Mouse (Mus musculus) cerebellum, adult 2 months (tissue): ENCODE data around the gene Wnt5b.

ENCODE experiments used
- CTCF ChIP-seq: fragments of 200-500 bp; IDR thresholded peaks from 2 replicates; pipeline ENCODE4 v1.5.1; 2011; ENCODE audit warnings: low read depth, mild to moderate bottlenecking, control low read depth, low read length, moderate library complexity, borderline replicate concordance; ENCODE audit not compliant: insufficient read depth
- POLR2A ChIP-seq: fragments of 200-500 bp; IDR thresholded peaks from 2 replicates; pipeline ENCODE4 v1.6.1; 2011; ENCODE audit warnings: low read length, control low read depth, borderline replicate concordance; ENCODE audit not compliant: insufficient read depth

DNA sequence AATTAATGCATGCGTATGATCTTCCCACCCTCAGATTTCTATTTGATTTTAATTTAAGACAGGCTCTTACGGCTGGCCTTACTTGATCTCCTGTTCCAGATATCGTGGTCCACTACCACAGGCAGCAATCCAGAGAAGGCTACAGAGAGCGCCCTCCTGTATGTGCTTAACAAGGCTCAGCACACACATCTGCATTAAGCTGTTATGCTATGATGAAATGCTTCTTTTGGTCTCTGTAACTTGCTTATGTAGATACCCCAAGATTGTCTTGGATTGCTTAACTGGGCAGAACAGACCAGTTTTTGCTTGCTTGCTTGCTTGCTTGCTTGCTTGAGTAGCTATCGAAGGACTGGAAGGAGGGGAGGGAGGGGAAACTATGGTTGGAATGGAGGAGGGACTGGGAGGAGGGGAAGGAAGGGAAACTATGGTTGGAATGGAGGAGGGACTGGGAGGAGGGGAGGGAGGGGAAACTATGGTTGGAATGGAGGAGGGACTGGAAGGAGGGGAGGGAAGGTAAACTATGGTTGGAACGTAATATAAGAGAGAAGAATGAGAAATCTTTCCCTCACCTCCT, 112.3 kb downstream of the Wnt5b start:
- TF ChIP-seq CTCF (no peak), POLR2A (no peak)
